Mouse (Mus musculus) neutrophil, adult 5-6 weeks (primary cell): ENCODE results near the gene Taar7a. TPM values are rescaled to one million over a fixed set of nuclear protein-coding genes. Genes with fewer than 3 reads are reported as not detected.

Experiments used
- ATAC-seq: fragments of 151-379, 151-347 bp; 2 replicates; pipeline ENCODE4 v1.8.0; 2017; ENCODE audit warnings: mild to moderate bottlenecking, moderate TSS enrichment; ENCODE audit not compliant: insufficient number of reproducible peaks, poor library complexity, low FRiP score, severe bottlenecking; ENCODE audit errors: extremely low read depth
- total RNA-seq: library from RNA; stranded (forward); fragments of 200-1000 nt; gene quantifications from 2 replicates; pipeline ENCODE4 v1.2.3, GENCODE M21; 2017

Taar7a gene
- total RNA-seq, 1 experiment from 2014 or later: not detected

- ATAC-seq: no peak
Measured at GRCm38 (mm10) chr10:23951714-23952113, 41.6 kb downstream of the Taar7a start.

DNA sequence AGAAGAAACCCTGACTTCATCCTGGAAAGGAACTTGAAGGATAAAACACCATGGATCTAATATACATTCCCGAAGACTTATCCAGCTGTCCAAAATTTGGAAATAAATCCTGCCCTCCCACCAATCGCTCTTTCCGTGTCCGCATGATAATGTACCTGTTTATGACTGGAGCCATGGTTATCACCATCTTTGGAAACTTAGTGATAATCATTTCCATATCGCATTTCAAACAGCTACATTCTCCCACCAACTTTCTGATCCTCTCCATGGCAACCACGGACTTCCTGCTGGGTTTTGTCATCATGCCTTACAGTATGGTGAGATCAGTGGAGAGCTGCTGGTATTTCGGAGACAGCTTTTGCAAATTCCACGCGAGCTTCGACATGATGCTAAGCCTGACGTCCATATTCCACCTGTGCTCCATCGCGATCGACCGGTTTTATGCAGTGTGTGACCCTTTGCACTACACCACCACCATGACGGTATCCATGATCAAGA, 43.7 kb downstream of the Taar7a start, which contains the start of gene Taar3:
Gene Taar3, plus strand, starts transcription at position 51 of the 498 bp plus-strand sequence.
- no peak for ATAC-seq

DNA sequence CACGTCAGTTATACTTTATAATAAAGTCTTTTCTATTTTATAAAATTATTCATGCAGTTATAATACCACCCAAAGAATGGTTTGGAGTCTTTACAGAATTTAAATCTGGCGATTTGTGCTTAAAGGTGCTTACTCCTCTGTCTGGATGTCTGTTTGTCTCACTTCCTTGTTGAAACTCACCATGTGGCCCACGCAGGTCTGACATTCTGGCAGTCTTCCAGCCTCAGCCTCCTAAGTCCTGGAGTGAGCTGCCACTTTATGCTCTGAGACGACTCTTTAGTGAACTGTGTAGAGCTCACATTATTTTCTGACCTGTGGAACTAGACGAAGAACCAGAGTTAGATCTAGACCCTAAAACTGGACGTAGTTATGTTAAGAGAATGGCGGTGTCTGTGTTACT, 45.3 kb downstream of the Taar7a start:
- ATAC-seq: no peak

- no peak for ATAC-seq
Measured at GRCm38 (mm10) chr10:23942465-23942864, 50.8 kb downstream of the Taar7a start.

Other genes with a start within 250 kb of the Taar7a start
- gene Rps12, start 206.2 kb downstream of the Taar7a start, total RNA-seq: 830 and 867 TPM in 2 replicates
- gene Slc18b1, start 196.5 kb downstream of the Taar7a start, total RNA-seq: not detected in 2 replicates
- gene Vnn3, start 142.0 kb downstream of the Taar7a start, total RNA-seq: 83.7 and 93.7 TPM in 2 replicates
- 0.86 TPM in 1 of 2 replicates, not detected in the other for gene Vnn1, start 98.8 kb downstream of the Taar7a start, total RNA-seq
- not detected in 2 replicates for gene Taar1, start 73.1 kb downstream of the Taar7a start, total RNA-seq
- gene Taar2, start 54.9 kb downstream of the Taar7a start, total RNA-seq: 0.61 TPM in 1 of 2 replicates, not detected in the other
- not detected in 2 replicates for gene Taar3, start 43.9 kb downstream of the Taar7a start, total RNA-seq
- gene Taar4, start 33.0 kb downstream of the Taar7a start, total RNA-seq: not detected in 2 replicates
- gene Taar5, start 22.8 kb downstream of the Taar7a start, total RNA-seq: not detected in 2 replicates
- not detected in 2 replicates for gene Taar6, start 7.8 kb downstream of the Taar7a start, total RNA-seq
- not detected in 2 replicates for gene Taar7b, start 6.5 kb upstream of the Taar7a start, total RNA-seq
- not detected in 2 replicates for gene Taar7d, start 33.7 kb upstream of the Taar7a start, total RNA-seq
- not detected in 2 replicates for gene Taar7e, start 44.1 kb upstream of the Taar7a start, total RNA-seq
- gene Taar7f, start 56.0 kb upstream of the Taar7a start, total RNA-seq: not detected in 2 replicates
- not detected in 2 replicates for gene Taar8a, start 83.0 kb upstream of the Taar7a start, total RNA-seq
- gene Taar8b, start 98.8 kb upstream of the Taar7a start, total RNA-seq: not detected in 2 replicates
- gene Taar8c, start 108.4 kb upstream of the Taar7a start, total RNA-seq: not detected in 2 replicates
- gene Taar9, start 116.1 kb upstream of the Taar7a start, total RNA-seq: not detected in 2 replicates
- 95.9 and 112 TPM in 2 replicates for gene Stx7, start 155.8 kb upstream of the Taar7a start, total RNA-seq
- gene Moxd1, start 230.0 kb upstream of the Taar7a start, total RNA-seq: not detected in 2 replicates